Mouse (Mus musculus): ENCODE measurements around the gene Kdm1b.
A peak's percentile ranks its signal among the peaks of the same experiment; 100 is the strongest.

The Kdm1b gene

DNA sequence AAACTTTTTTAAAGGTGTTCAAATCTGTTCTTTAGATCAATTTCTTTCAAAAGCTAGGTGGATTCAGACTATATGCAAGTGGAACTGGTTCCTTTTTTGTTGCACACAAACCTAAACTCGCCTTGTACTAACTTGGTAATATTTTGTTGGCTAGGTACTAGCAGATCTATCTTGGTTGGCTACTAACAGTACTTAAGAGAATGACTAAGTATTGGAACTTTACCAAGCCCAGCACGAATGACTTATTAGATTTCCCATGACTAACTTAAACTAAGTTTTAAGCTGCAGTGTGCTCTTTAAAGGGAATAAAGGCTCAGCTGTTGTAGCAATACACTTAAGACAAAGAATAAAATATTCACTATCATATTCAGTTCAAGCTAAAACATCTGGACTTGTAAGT is 46.0 kb downstream of the Kdm1b start:
- H3K27me3 ChIP-seq (ENCODE audit: insufficient read depth, low read length), result no peaks in the 10 kb centered on the region
- no peak overlapping the region for H3K4me3 ChIP-seq (replicated peaks; ENCODE audit: low read length)
- peaks cover 5% of the 10 kb centered on the region for H3K4me1 ChIP-seq (replicated peaks; ENCODE audit: low read depth, low read length)
- H3K9me3 ChIP-seq (ENCODE audit: low read length), result no peaks in the 10 kb centered on the region
- no peak for TF ChIP-seq NANOG (IDR thresholded peaks at IDR 0.05; ENCODE audit: borderline replicate concordance, low read length)
- no peak for TF ChIP-seq POU5F1 (IDR thresholded peaks at IDR 0.05; ENCODE audit: borderline replicate concordance, low read length)
- no peak for TF ChIP-seq CTCF (conservative IDR thresholded peaks at IDR 0.05; ENCODE audit: low read length)
- peaks cover 97% of the 10 kb centered on the region for H3K36me3 ChIP-seq (ENCODE audit: insufficient read depth, low read length)

DNA sequence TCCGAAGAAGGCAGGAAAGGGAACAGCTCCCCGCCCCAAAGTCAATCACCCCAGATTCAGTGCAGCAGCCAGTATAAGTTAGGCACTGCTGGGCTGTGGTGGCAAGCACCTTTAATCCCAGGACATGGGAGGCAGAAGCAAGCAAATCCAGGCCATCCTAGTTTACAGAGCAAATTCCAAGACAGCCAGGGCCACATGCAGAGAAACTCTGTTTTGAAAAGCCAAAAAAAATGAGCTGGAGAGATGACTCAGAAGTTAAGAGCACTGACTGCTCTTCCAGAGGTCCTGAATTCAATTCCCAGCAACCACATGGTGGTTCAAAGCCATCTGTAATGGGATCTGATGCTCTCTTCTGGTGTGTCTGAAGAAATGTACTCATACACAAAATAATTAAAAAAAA is 50.5 kb downstream of the Kdm1b start:
- no peak overlapping the region for H3K4me3 ChIP-seq (replicated peaks; ENCODE audit: low read length)
- no peaks in the 10 kb centered on the region for H3K27me3 ChIP-seq (ENCODE audit: insufficient read depth, low read length)
- no peak for TF ChIP-seq CTCF (conservative IDR thresholded peaks at IDR 0.05; ENCODE audit: low read length)
- no peak for TF ChIP-seq NANOG (IDR thresholded peaks at IDR 0.05; ENCODE audit: borderline replicate concordance, low read length)
- no peak for TF ChIP-seq POU5F1 (IDR thresholded peaks at IDR 0.05; ENCODE audit: borderline replicate concordance, low read length)
- H3K9me3 ChIP-seq (ENCODE audit: low read length), result no peaks in the 10 kb centered on the region
- peaks cover 23% of the 10 kb centered on the region for H3K4me1 ChIP-seq (replicated peaks; ENCODE audit: low read depth, low read length)
- peaks cover 98% of the 10 kb centered on the region for H3K36me3 ChIP-seq (ENCODE audit: insufficient read depth, low read length)

DNA sequence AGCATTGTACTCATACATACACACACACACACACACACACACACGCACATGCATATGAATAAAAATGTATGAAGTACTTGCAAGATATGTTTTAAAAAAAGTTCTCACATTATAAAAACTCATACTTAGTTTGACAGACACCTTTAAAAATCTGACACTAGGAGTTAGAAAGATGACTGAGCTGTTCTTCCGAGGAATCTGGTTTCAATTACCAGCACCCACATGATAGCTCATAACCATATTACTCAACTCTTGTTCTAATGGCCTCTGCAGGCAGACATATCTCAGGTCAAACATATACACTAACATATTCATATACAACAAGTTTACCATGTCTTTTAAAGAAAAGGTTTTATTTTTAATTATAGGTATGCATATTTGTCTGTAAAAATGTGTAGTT is 53.3 kb downstream of the Kdm1b start:
- no peaks in the 10 kb centered on the region for H3K9me3 ChIP-seq (ENCODE audit: low read length)
- H3K4me1 ChIP-seq (replicated peaks; ENCODE audit: low read depth, low read length), result peaks cover 26% of the 10 kb centered on the region
- no peak for TF ChIP-seq POU5F1 (IDR thresholded peaks at IDR 0.05; ENCODE audit: borderline replicate concordance, low read length)
- TF ChIP-seq NANOG (IDR thresholded peaks at IDR 0.05; ENCODE audit: borderline replicate concordance, low read length), result no peak
- no peak for TF ChIP-seq CTCF (conservative IDR thresholded peaks at IDR 0.05; ENCODE audit: low read length)
- no peaks in the 10 kb centered on the region for H3K27me3 ChIP-seq (ENCODE audit: insufficient read depth, low read length)
- H3K36me3 ChIP-seq (ENCODE audit: insufficient read depth, low read length), result peaks cover 97% of the 10 kb centered on the region
- no peak overlapping the region for H3K4me3 ChIP-seq (replicated peaks; ENCODE audit: low read length)

DNA sequence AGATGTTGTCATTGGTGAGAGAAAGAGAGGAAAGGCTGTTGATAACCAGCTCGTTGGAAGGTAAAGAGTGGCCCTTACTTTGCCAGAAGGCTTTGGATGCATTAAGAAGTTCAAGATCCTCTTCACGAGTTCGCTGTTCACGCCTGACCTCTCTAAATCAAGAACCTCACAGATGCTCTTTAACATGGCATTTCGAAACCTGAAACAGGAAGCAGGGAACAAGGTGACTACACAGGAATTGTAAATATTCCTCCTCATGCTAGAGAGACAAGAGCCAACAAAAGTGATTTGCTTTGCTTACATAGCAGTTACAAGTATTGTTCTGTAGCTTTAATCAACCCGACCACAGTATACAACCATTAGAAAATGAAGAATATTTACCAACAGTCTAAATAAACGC is 56.0 kb downstream of the Kdm1b start:
- no peak for TF ChIP-seq CTCF (conservative IDR thresholded peaks at IDR 0.05; ENCODE audit: low read length)
- TF ChIP-seq NANOG (IDR thresholded peaks at IDR 0.05; ENCODE audit: borderline replicate concordance, low read length), result no peak
- H3K4me1 ChIP-seq (replicated peaks; ENCODE audit: low read depth, low read length), result peaks cover 38% of the 10 kb centered on the region
- H3K4me3 ChIP-seq (replicated peaks; ENCODE audit: low read length), result no peak overlapping the region
- no peaks in the 10 kb centered on the region for H3K27me3 ChIP-seq (ENCODE audit: insufficient read depth, low read length)
- H3K9me3 ChIP-seq (ENCODE audit: low read length), result no peaks in the 10 kb centered on the region
- peaks cover 95% of the 10 kb centered on the region for H3K36me3 ChIP-seq (ENCODE audit: insufficient read depth, low read length)

DNA sequence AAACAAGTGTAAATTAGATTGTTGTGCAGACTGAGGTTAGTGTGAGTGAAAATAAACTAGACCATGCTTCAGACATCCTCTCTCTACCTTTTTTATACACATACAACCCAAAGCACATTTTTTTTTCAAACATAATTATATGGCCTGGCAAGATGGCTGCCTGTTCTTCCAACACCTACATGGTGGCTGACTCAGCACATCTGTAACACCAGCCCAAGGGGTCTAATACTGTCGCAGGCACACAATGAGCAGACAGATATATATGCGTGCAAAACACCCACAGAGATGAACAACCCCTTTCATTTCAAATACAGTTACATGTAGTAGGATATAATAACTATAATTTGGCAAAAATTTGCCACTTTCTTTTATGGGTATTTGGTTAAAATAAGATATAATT is 57.3 kb downstream of the Kdm1b start:
- TF ChIP-seq NANOG (IDR thresholded peaks at IDR 0.05; ENCODE audit: borderline replicate concordance, low read length), result no peak
- TF ChIP-seq POU5F1 (IDR thresholded peaks at IDR 0.05; ENCODE audit: borderline replicate concordance, low read length), result no peak
- TF ChIP-seq CTCF (conservative IDR thresholded peaks at IDR 0.05; ENCODE audit: low read length), result no peak
- peaks cover 81% of the 10 kb centered on the region for H3K36me3 ChIP-seq (ENCODE audit: insufficient read depth, low read length)
- no peaks in the 10 kb centered on the region for H3K27me3 ChIP-seq (ENCODE audit: insufficient read depth, low read length)
- no peaks in the 10 kb centered on the region for H3K9me3 ChIP-seq (ENCODE audit: low read length)
- H3K4me3 ChIP-seq (replicated peaks; ENCODE audit: low read length), result no peak overlapping the region
- peaks cover 29% of the 10 kb centered on the region for H3K4me1 ChIP-seq (replicated peaks; ENCODE audit: low read depth, low read length)

DNA sequence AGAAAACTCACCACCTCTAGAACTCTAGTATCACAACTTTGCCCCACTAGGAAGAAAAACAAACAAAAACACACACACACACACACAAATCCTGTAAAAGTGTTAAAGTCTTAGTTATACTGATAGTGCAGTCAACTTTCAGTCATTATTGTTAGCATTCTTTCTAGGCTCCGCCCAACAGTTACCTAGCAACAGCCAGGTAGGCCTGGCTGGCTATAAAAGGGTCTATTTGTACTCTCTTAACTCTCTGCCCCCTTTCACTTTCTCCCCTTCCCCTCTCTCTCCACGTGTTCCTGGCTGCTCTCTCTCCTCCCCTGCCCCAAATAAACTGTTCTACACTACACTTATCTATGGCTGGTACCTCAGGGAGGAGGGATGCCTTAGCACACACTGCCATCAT is 60.8 kb downstream of the Kdm1b start:
- Histone ChIP-seq H3K36me3 (ENCODE audit: insufficient read depth, low read length) (peaks cover 46% of the 10 kb centered on the region), H3K4me1 (replicated peaks; ENCODE audit: low read depth, low read length) (peaks cover 33% of the 10 kb centered on the region), H3K9me3 (ENCODE audit: low read length) (no peaks in the 10 kb centered on the region), H3K27me3 (ENCODE audit: insufficient read depth, low read length) (no peaks in the 10 kb centered on the region), H3K4me3 (replicated peaks; ENCODE audit: low read length) (peak overlapping the region; percentile 96)
- TF ChIP-seq POU5F1 (IDR thresholded peaks at IDR 0.05; ENCODE audit: borderline replicate concordance, low read length) (no peak), NANOG (IDR thresholded peaks at IDR 0.05; ENCODE audit: borderline replicate concordance, low read length) (no peak), CTCF (conservative IDR thresholded peaks at IDR 0.05; ENCODE audit: low read length) (no peak)

DNA sequence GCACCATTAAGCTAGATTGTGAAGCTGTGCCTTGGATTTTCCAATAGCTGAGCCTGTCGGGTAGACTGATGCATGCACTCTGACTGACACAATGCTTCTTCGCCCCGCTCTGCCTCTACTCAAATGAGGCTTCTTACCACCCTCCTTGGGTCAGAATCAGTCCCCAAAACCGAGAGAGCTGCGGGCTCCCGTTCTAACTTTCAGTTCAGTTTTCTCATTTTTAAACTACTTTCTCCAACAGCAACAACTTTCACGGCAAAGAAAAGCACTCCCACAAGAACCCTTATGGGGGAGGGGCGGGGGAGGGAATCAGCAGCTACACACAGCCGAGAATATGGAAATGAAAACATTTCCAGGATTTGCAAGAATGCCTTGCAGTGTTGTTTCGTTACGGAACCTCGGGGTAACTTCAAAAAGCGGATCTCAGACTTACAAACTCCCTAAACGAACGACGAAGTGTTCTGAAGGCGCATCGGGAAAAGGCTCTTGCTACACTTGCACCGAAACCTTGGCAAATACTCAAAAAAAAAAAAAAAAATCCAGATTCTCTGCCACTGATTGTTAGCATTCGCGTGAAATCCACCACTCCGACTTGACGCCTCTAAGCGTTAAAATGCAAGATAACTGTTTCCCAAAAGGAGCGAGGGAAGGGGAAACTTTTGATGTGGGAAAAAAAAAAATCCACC is 61.7 kb downstream of the Kdm1b start:
- Histone ChIP-seq H3K4me1 (replicated peaks; ENCODE audit: low read depth, low read length) (peaks cover 33% of the 10 kb centered on the region), H3K27me3 (ENCODE audit: insufficient read depth, low read length) (no peaks in the 10 kb centered on the region), H3K9me3 (ENCODE audit: low read length) (no peaks in the 10 kb centered on the region), H3K4me3 (replicated peaks; ENCODE audit: low read length) (peak overlapping the region; percentile 96), H3K36me3 (ENCODE audit: insufficient read depth, low read length) (peaks cover 39% of the 10 kb centered on the region)
- no peak for TF ChIP-seq NANOG (IDR thresholded peaks at IDR 0.05; ENCODE audit: borderline replicate concordance, low read length)
- no peak for TF ChIP-seq POU5F1 (IDR thresholded peaks at IDR 0.05; ENCODE audit: borderline replicate concordance, low read length)
- TF ChIP-seq CTCF (conservative IDR thresholded peaks at IDR 0.05; ENCODE audit: low read length), result no peak

DNA sequence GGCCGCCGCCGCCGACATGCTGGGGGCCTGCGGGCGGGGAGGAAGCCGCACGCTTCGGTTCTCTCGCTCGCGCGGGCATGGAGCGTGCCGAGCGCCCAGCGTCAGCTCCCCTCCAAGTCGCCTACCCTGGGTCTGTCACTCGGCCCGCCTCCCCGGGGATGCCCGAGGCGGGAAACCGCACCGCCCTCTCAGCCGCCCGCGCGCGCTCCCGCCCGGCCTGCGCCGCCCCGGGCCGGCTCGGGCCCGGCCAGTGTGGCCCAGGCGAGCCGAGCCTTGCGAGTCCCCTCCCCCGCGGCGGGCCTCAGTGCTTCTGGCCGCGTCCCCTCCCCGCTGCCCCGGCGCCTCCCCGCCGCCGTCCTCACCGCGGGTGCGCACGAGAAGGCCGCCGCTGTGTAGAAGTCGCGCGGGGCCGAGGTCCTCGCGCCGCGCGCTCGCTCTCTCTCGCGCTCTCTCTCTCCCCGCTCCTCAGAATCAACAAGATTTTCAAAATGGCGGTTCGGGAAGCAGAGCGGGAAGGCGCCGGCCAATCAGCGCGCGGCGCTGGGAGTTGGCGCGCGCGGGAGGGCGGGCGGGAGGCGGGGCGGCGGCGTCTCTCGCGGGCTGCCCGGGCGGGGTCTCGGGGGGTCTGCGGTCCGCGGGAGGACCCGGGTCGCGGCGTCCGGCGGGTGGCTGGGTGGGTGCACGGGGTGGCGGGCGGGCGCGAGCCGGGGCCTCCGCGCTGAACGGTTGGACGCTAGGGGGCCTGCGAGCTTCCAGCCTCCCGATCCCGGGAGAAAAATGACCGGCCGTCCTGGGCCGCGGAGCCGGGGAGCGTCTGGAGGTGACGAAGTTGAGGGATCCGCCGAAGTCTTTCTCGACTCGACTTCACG is 62.6 kb downstream of the Kdm1b start, which contains the start of gene Dek:
Gene Dek (minus strand): TSS at position 491 of the 869 bp plus-strand sequence.
- no peak for TF ChIP-seq CTCF (conservative IDR thresholded peaks at IDR 0.05; ENCODE audit: low read length)
- no peak for TF ChIP-seq NANOG (IDR thresholded peaks at IDR 0.05; ENCODE audit: borderline replicate concordance, low read length)
- TF ChIP-seq POU5F1 (IDR thresholded peaks at IDR 0.05; ENCODE audit: borderline replicate concordance, low read length), result no peak
- H3K9me3 ChIP-seq (ENCODE audit: low read length), result no peaks in the 10 kb centered on the region

More for the DNA sequence above, 62.6 kb downstream of the Kdm1b start, which contains the start of gene Dek:
- Histone ChIP-seq H3K4me1 (replicated peaks; ENCODE audit: low read depth, low read length) (peaks cover 33% of the 10 kb centered on the region), H3K4me3 (replicated peaks; ENCODE audit: low read length) (peak within 1 kb of the TSS; percentile 96), H3K27me3 (ENCODE audit: insufficient read depth, low read length) (no peaks in the 10 kb centered on the region), H3K36me3 (ENCODE audit: insufficient read depth, low read length) (peaks cover 33% of the 10 kb centered on the region)

Measured in E14TG2a.4 (cell line).